Mouse (Mus musculus) right cerebral cortex, postnatal 10 days (tissue): ENCODE results near the gene Gm12789.
"Not testable (repeated sequence)": the region's sequence is repeated elsewhere in the genome, so short reads cannot be mapped to it uniquely, and the experiment has no call there.

ENCODE experiments used
- DNase-seq, 2 experiments: peaks; one replicate each; pipeline ENCODE4 v3.0.0; 2021; ENCODE audit warnings: low spot score in 2 of 2

Gene Gm12789

DNA sequence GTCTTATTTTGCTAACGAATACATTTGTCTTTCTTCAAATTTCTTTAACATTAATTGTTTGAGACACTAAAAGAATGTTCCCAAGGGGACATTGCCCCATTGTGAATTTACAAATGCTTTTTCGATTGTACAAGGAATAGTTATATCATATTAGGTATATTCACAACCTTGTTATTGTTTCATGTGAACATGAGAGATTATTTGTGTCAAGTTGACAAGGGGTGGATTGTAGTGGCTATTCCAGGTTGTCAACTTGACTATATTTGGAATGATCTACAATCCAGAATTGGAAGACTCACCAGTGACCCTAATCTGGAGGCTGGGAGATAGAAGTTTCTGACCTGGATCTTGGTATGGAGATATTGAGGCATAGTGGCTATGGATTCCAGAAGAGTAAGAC, at the start of gene Gm12789:
Gene Gm12789 (plus strand): TSS at position 301 of the 400 bp plus-strand sequence.
- DNase-seq: not testable (repeated sequence)

GRCm38 (mm10) chr4:101940107-101940506, 46.3 kb upstream of the Gm12789 start, which contains the start of gene Gm12794:
Gene Gm12794 (plus strand): TSS chr4:101940407.
- DNase-seq: not testable (repeated sequence)

DNA sequence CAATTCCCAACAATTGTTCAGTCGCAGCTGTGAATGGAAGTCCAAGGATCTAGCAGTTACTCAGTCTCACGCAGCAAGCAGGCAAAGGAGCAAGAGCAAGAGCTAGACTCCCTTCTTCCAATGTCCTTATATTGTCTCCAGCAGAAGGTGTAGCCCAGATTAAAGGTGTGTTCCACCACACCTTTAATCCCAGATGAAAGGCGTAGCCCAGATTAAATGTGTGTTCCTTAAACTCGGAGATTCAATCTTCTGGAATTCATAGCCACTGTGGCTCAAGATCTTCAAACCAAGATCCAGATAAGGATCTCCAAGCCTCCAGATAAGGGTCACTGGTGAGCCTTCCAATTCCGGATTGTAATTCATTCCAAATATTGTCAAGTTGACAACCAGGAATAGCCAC, 5.5 kb upstream of the Gm12789 start, which contains the start of gene Gm12790:
Gene Gm12790 (minus strand): TSS at position 101 of the 400 bp plus-strand sequence.
- DNase-seq: not testable (repeated sequence)

GRCm38 (mm10) chr4:101985678-101986077, 748 bp upstream of the Gm12789 start:
- no peak for DNase-seq

DNA sequence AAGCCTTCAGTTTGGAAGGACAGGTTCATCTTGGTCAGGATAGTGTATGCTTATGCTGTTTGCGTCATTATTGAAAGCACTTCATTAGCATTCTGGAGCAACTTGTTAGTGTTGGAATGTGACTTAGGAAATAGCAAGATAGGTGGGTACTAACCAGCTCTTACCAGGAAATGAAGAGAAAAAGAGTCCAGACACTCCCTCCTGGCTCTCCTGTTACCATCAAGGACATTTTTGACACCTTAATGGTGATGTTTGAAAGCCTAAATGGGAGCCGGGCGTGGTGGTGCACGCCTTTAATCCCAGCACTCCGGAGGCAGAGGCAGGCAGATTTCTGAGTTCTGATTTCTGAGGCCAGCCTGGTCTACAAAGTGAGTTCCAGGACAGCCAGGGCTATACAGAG, 11.0 kb downstream of the Gm12789 start:
- DNase-seq: no peak

DNA sequence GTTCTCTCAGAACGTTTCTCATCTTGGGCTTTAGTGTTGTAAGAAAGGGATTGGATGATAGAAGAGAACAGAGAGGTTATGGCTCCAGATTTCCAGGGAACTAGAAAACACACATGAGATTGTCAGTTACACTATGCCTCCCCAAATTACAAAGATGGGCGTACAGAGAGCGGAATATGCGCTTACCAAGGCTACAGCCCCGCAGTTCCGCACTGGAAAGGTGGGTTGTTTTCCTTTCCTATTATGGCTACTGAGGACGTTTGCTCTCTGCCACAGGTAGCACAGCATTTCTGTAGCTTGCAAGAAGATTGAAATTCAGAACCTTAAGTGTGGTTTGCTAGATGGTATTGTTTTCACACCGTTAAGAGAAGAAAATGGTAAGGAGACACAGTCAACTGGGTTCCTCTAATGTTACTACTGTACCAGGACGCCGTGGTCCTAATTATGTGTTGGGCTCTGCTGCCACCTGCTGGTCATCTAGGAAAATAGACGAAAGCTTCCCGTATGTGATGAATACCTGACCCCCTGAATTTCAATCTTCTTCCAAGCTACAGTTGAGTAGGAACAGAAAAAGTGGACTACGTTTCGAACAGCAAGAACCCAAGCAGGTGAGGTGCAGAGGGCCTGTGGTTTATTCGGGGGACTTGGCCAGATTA, 12.0 kb downstream of the Gm12789 start:
- DNase-seq: peak; percentile 75 to 89

- no peak for DNase-seq
Measured at GRCm38 (mm10) chr4:102026619-102027018, 40.2 kb downstream of the Gm12789 start.
